Mouse (Mus musculus): ENCODE data around the gene Efcab6.

DNA sequence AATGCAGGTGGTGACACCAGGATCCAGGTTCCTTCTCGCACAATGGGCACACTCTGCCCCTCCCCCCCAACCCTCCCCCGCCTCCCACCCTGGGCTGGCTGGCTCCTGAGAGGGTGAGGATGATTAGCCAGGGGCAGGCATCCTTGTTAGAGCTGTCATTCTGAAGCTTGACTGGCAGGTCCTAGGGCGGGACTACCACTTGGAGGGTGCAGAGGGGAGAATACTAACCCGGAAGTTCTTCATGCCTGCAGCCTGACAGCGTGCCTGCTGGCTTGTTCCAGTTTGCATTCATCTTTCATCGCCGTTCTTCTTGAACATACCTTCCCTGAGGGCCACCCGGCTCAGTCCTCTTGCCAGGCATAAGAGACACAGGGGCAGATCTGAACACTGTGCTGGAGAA lies 218.6 kb downstream of the Efcab6 start:
- TF ChIP-seq CTCF (IDR thresholded peaks at IDR 0.05; ENCODE audit: low read depth, low read length) = no peak
- TF ChIP-seq POLR2A (IDR thresholded peaks at IDR 0.05; ENCODE audit: insufficient read depth, low read length) = no peak

Measured in ES-Bruce4 (cell line).